Mouse (Mus musculus): ENCODE results near the gene Fhdc1.

DNA sequence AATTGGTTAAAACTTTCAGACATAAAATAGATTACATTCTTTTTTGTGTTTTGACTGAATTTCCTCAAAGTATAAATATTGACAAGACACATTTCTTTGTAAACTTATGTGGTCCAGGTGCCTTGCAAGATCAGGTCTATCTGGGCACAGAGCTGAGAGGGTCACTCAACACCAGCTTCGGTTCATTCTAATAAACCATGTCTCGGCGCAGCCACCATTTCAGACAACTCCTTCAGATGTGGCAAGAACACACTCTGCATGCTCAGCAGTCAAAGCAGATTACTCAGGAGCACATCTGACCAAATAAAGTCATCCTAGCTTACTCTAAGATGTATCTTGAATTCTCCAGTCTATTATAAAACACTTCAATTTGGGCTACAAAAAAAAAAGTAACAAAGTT lies 35.9 kb upstream of the Fhdc1 start:
- TF ChIP-seq POLR2A (IDR thresholded peaks at IDR 0.05; ENCODE audit: insufficient read depth, low read depth, low read length), result no peak
- TF ChIP-seq CTCF (IDR thresholded peaks at IDR 0.05; ENCODE audit: insufficient read depth, low read depth, low read length), result no peak
